Mouse (Mus musculus) hindbrain, embryonic 14.5 days (tissue): ENCODE measurements around the gene Btbd16. TPM values are rescaled to one million over a fixed set of nuclear protein-coding genes. Genes with fewer than 3 reads are reported as not detected.

Experiments used
- ATAC-seq: fragments of 200-750 bp; cut with Nextera tagmentation; 2 replicates; pipeline ENCODE4 v1.8.0; 2017; ENCODE audit warnings: moderate number of reproducible peaks, mild to moderate bottlenecking, moderate TSS enrichment, moderate library complexity; ENCODE audit not compliant: low FRiP score
- DNase-seq: peaks from one replicate; pipeline ENCODE4 v3.0.0-alpha.2; 2015; ENCODE audit warnings: low spot score
- H3K27ac ChIP-seq: fragments of 300-500 bp; sonication (generic); 2 replicates; pipeline ENCODE4 v1.5.1; 2014; ENCODE audit warnings: mild to moderate bottlenecking, moderate library complexity
- H3K27me3 ChIP-seq: fragments of 300-500 bp; sonication (generic); 2 replicates; pipeline ENCODE4 v1.6.1; 2014; ENCODE audit warnings: mild to moderate bottlenecking, low read length, mixed read lengths; ENCODE audit not compliant: control insufficient read depth, insufficient read depth
- H3K36me3 ChIP-seq: fragments of 300-500 bp; sonication (generic); replicated peaks from 2 replicates; pipeline ENCODE4 v1.6.1; 2014; ENCODE audit not compliant: control insufficient read depth, insufficient read depth
- H3K4me1 ChIP-seq: fragments of 300-500 bp; sonication (generic); replicated peaks from 2 replicates; pipeline ENCODE4 v1.6.1; 2014; ENCODE audit warnings: antibody characterized with exemption, low read length, mixed read lengths; ENCODE audit not compliant: control insufficient read depth, insufficient read depth
- H3K4me2 ChIP-seq: fragments of 300-500 bp; sonication (generic); replicated peaks from 2 replicates; pipeline ENCODE4 v1.6.1; 2014; ENCODE audit warnings: mild to moderate bottlenecking, moderate library complexity
- H3K4me3 ChIP-seq: fragments of 300-500 bp; sonication (generic); replicated peaks from 2 replicates; pipeline ENCODE4 v1.5.1; 2014; ENCODE audit warnings: mild to moderate bottlenecking, low read length
- H3K9ac ChIP-seq: fragments of 300-500 bp; sonication (generic); 2 replicates; pipeline ENCODE4 v1.6.1; 2014
- H3K9me3 ChIP-seq: fragments of 300-500 bp; sonication (generic); 2 replicates; pipeline ENCODE4 v1.6.1; 2016; ENCODE audit warnings: low read length; ENCODE audit not compliant: control insufficient read depth
- WGBS: fragments of 180-500 bp; shearing (Covaris S2); extraction: QIAGEN DNeasy Blood & Tissue Kit; methylation state at CpG from one replicate; pipeline ENCODE4 v1.1.7; 2014; 5-methylcytosine and 5-hydroxymethylcytosine counted together
- polyA plus RNA-seq: library from polyadenylated mRNA; unstranded; fragments of >200 nt; fragmentation: Nextera tagmentation; extraction: Ambion mirVana; gene quantifications from 2 replicates; pipeline ENCODE4 v1.2.1, GENCODE M21; 2014

Btbd16 gene
- not detected in 2 replicates for polyA plus RNA-seq

- DNase-seq (no peak), ATAC-seq (no peak)
- no peaks in the 10 kb centered on the region for H3K4me1 ChIP-seq
- H3K4me3 ChIP-seq: no peak within 1 kb of the TSS
- H3K4me2 ChIP-seq: no peak within 1 kb of the TSS
- H3K9me3 ChIP-seq: no peaks in the 10 kb centered on the region
- H3K9ac ChIP-seq: no peak within 1 kb of the TSS
- WGBS: 57% methylated on average over 9 of the region's 9 CpGs
- H3K27ac ChIP-seq: no peak within 1 kb of the TSS
- H3K27me3 ChIP-seq: no peaks in the 10 kb centered on the region
- no peaks in the 10 kb centered on the region for H3K36me3 ChIP-seq
These were observed at the start of gene Btbd16 for GRCm38 (mm10) chr7:130773914-130774630. TSS of gene Btbd16 (plus strand) at chr7:130774069.

GRCm38 (mm10) chr7:130726185-130726584 is 47.7 kb upstream of the Btbd16 start:
- Histone ChIP-seq H3K9ac (no peak overlapping the region), H3K9me3 (no peaks in the 10 kb centered on the region), H3K36me3 (peaks cover 36% of the 10 kb centered on the region), H3K27ac (no peak overlapping the region), H3K27me3 (no peaks in the 10 kb centered on the region), H3K4me2 (no peak overlapping the region), H3K4me3 (no peak overlapping the region), H3K4me1 (0 out of 2 replicates have a peak, but pooled peaks cover 2% of the 10 kb centered on the region)
- ATAC-seq (no peak), DNase-seq (no peak)
- WGBS: 72% methylated on average over 3 of the region's 3 CpGs

- Histone ChIP-seq H3K27ac (no peak overlapping the region), H3K9ac (no peak overlapping the region), H3K4me1 (0 out of 2 replicates have a peak, but pooled peaks cover 4% of the 10 kb centered on the region), H3K27me3 (no peaks in the 10 kb centered on the region), H3K4me3 (no peak overlapping the region), H3K36me3 (peaks cover 37% of the 10 kb centered on the region), H3K9me3 (no peaks in the 10 kb centered on the region), H3K4me2 (no peak overlapping the region)
- no peak for DNase-seq
- no peak for ATAC-seq
- WGBS: 68% methylated on average over 8 of the region's 8 CpGs
These were observed 47.0 kb upstream of the Btbd16 start for GRCm38 (mm10) chr7:130726724-130727422.

GRCm38 (mm10) chr7:130727560-130727959 is 46.3 kb upstream of the Btbd16 start:
- H3K4me1 ChIP-seq: peaks cover 11% of the 10 kb centered on the region; the same call in 1 of the 2 replicates
- H3K9me3 ChIP-seq: no peaks in the 10 kb centered on the region
- no peak overlapping the region for H3K9ac ChIP-seq
- no peak overlapping the region for H3K4me2 ChIP-seq
- 94% methylated on average over 4 of the region's 4 CpGs for WGBS
- H3K4me3 ChIP-seq: no peak overlapping the region
- DNase-seq: no peak
- H3K27ac ChIP-seq: no peak overlapping the region
- no peak for ATAC-seq
- H3K27me3 ChIP-seq: no peaks in the 10 kb centered on the region
- H3K36me3 ChIP-seq: peaks cover 37% of the 10 kb centered on the region

- no peak overlapping the region for H3K4me2 ChIP-seq
- ATAC-seq: no peak
- H3K9ac ChIP-seq: peak overlapping the region; percentile 16; the same call in 1 of the 2 replicates
- no peak overlapping the region for H3K4me3 ChIP-seq
- no peaks in the 10 kb centered on the region for H3K27me3 ChIP-seq
- H3K27ac ChIP-seq: peak overlapping the region; percentile 66; the same call in 1 of the 2 replicates
- no peaks in the 10 kb centered on the region for H3K9me3 ChIP-seq
- peaks cover 21% of the 10 kb centered on the region for H3K4me1 ChIP-seq
- no peak for DNase-seq
- WGBS: 70% methylated on average over 7 of the region's 7 CpGs
- H3K36me3 ChIP-seq: peaks cover 62% of the 10 kb centered on the region
These were observed 42.1 kb upstream of the Btbd16 start for GRCm38 (mm10) chr7:130731792-130732191.

GRCm38 (mm10) chr7:130732908-130733307 is 41.0 kb upstream of the Btbd16 start:
- Histone ChIP-seq H3K9ac (no peak overlapping the region), H3K4me2 (no peak overlapping the region), H3K36me3 (peaks cover 73% of the 10 kb centered on the region), H3K9me3 (no peaks in the 10 kb centered on the region), H3K4me3 (no peak overlapping the region), H3K27me3 (no peaks in the 10 kb centered on the region), H3K27ac (peak overlapping the region; percentile 66), H3K4me1 (peaks cover 21% of the 10 kb centered on the region)
- DNase-seq (no peak), ATAC-seq (no peak)
- 46% methylated on average over 6 of the region's 6 CpGs for WGBS

- Histone ChIP-seq H3K36me3 (peaks cover 74% of the 10 kb centered on the region), H3K9me3 (no peaks in the 10 kb centered on the region), H3K9ac (no peak overlapping the region), H3K4me3 (no peak overlapping the region), H3K27me3 (no peaks in the 10 kb centered on the region), H3K4me1 (peaks cover 21% of the 10 kb centered on the region), H3K27ac (no peak overlapping the region), H3K4me2 (no peak overlapping the region)
- DNase-seq (no peak), ATAC-seq (no peak)
- WGBS: 94% methylated on average over 8 of the region's 8 CpGs
These were observed 40.4 kb upstream of the Btbd16 start for GRCm38 (mm10) chr7:130733423-130733822.

GRCm38 (mm10) chr7:130734195-130734787 is 39.6 kb upstream of the Btbd16 start:
- H3K4me1 ChIP-seq: peaks cover 21% of the 10 kb centered on the region
- no peak overlapping the region for H3K9ac ChIP-seq
- whole genome bisulfite sequencing: 100% methylated on average over 2 of the region's 2 CpGs
- H3K27me3 ChIP-seq: no peaks in the 10 kb centered on the region
- peaks cover 73% of the 10 kb centered on the region for H3K36me3 ChIP-seq
- no peak overlapping the region for H3K4me3 ChIP-seq
- H3K4me2 ChIP-seq: no peak overlapping the region
- H3K27ac ChIP-seq: peak overlapping the region; percentile 17; the same call in 1 of the 2 replicates
- ATAC-seq (no peak), DNase-seq (peak; percentile 50)
- no peaks in the 10 kb centered on the region for H3K9me3 ChIP-seq

- Histone ChIP-seq H3K4me3 (no peak overlapping the region), H3K27ac (no peak overlapping the region), H3K4me1 (no peaks in the 10 kb centered on the region), H3K9me3 (no peaks in the 10 kb centered on the region), H3K36me3 (peaks cover 98% of the 10 kb centered on the region), H3K27me3 (no peaks in the 10 kb centered on the region), H3K4me2 (no peak overlapping the region), H3K9ac (no peak overlapping the region)
- WGBS: 85% methylated on average over 4 of the region's 4 CpGs
- DNase-seq: no peak
- ATAC-seq: no peak
These were observed 32.8 kb upstream of the Btbd16 start for GRCm38 (mm10) chr7:130741099-130741498.
